Mouse (Mus musculus): ENCODE data around the gene Stx8.

Stx8 gene

GRCm38 (mm10) chr11:68089426-68089825 is 123.4 kb downstream of the Stx8 start:
- DNase-seq (ENCODE audit: low read depth), result no peak

DNA sequence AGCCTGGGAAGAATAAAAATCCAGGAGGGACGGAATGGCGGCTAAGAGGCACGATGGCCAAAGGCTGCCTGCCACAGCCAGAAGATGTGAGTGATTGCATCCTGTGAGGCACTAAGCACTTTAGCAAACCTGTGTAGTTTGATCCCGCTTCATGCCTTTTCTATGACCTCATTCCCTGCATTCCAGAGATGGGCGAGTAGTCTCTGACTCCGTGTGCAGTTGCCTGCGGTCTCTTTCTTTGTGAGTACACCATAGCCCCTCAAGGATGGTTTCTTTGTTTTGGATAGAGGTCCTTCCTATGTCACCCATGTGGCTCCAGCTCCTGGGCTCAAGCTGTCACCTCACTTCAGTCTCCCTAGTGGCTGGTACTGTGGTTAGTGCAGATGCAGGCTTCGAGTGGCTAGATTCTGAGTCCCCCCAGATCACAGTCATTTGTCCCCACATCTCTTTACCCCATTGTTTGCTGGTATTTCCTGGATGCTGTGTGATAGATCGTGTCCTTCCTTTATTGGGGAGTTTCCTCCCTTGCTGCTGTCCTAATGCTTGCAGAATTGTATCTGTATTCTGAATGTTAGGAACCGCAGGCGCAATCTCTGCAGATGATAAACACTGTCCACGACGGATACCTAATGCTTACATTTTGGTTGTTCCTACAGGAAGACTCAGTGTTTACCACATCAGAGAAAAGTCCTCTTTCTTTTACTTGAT is 124.0 kb downstream of the Stx8 start:
- no peak for DNase-seq (ENCODE audit: low read depth)

DNA sequence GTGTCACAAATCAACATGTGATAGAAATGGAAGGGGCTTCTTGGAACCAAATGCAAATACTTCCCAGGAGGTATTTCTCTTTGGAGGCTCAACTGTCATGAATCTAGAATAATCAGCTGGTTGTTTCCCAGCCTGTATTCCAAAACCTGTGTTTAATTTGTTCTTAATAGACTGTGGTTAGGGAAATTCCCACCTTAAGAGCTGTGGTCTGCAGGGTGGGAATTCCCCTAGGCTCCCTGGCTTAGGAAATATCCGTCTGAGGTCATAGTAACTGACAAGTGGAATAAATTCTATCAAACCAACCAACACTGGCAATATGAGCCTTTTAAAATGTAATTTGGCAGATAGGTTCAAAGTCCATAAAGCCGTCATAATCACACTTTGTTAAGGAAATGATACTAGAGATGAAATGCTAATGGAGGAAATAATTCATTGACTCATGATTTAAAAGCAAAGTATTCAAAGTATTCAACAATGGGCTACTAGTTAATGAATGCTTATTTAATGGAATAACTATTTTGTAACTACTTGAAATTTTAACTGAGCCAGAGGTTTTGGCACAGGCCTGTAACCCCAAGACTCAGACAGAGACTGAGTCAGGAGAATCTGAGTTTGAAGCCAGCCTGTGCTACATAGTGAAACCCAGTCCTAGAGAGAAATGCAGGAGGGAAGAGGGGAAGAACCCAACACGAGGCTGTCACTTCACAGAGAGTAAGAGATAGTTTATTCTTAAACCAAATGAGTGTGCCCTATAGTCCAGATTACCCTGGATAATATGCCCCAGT is 126.2 kb downstream of the Stx8 start:
- DNase-seq (ENCODE audit: low read depth), result no peak

DNA sequence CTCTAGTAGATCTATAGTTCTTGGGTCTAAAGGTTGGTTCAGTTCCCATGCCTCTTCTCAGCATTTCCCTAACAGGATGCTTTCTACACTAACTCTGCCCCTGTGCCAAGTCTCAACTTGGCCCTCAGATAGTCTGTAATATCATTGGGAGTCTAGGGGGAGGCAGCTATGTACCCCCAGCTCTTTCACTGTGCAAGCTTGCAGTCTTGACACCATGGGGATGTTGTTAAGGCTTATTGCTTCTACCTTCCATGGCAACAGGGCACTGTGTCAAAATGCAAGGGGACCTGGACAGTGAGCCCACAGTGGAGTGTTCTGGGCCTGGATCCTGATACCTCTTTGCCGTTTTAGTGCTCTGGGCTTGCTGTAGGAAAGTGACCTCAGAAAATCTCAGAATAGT is 135.6 kb downstream of the Stx8 start:
- DNase-seq (ENCODE audit: low read depth), result no peak

DNA sequence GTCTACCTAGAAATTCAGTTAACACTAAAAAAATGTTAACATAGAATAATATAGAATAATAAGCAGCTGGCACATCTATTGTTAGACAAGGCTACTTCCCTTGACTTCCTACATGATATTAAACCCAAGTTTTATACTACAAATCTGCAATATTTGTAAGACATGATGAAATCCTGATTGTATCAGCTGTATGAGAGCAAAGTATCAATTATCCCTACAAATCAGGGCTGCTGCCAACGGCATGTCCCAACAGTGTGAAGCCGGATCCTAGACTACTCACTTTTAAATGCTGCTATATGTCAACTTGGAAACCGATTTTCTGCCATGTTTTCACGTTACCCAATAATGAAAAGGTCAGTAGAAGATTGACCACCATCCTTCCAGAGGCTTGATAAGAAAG is 137.5 kb downstream of the Stx8 start:
- no peak for DNase-seq (ENCODE audit: low read depth)

GRCm38 (mm10) chr11:68106053-68106452 is 140.1 kb downstream of the Stx8 start:
- no peak for DNase-seq (ENCODE audit: low read depth)

DNA sequence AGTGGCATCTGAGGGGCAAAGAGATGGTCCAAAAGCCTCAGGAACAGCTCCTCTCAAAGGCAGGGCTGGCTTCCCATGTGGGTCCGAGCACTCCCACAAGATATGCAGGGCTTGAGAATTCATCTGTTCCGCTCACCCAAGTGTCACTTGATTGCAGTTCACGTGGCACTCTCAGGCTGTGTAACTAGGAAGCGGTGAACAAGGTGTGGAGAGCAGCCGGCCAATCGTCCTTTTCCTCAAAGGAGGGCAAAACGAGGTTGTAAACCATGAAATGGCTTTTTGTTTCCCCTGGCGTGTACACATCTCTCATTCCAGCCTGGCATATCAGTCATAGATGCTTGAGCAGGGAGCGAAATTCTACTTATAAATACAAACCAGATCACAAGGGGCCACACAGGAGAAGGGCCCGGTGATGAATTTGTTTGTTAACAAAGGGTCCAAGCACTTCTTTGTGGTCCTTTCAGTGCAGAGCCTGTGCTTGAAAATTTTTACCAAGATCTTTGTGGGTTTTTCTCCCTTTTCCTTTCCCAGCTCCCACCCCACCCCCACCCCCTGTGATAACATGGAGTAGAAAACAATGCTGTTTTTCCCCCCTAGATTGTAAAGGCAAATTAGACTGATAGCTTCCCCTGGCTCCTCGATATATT is 147.6 kb downstream of the Stx8 start:
- no peak for DNase-seq (ENCODE audit: low read depth)

- DNase-seq (ENCODE audit: low read depth), result no peak
Observed at GRCm38 (mm10) chr11:68114202-68114601, 148.2 kb downstream of the Stx8 start.

- DNase-seq (ENCODE audit: low read depth), result no peak
Observed at GRCm38 (mm10) chr11:68116157-68116556, 150.2 kb downstream of the Stx8 start.

DNA sequence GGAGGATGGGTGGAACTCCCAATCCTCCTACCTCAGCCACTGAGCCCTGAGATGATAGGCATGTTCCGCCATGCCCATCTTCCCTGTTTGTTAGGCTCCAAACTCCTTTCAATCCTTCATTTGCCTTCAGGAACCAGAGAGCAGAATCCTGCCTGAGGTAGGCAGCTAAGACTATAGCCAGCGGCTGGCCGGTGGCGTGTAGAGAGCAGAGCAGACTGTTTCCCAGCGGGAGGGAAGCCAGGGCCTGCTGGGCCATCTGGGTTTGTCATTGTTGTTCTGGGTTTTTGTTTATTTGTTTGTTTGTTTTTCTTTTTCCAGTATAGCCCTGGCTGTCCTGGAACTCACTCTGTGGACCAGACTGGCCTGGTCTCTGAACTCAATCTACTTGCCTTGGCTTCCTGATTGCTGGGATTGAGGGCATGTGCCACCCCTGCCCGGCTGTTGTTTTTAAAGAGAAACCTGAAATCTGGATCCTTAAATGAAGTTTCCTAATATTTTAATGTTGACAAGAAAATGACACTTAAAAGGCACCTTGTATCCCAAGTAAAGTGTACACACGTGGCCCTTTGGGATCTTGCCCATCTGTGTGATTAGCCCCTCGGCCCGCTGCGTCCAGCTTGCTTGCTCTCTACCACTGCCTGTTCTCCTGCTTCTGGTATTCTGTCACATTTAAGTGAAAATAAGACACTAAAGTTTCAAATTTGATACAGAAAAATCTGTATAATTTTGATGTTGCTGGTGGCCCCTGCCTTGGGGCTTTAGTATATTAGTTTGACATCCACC is 152.1 kb downstream of the Stx8 start:
- DNase-seq (ENCODE audit: low read depth), result no peak

DNA sequence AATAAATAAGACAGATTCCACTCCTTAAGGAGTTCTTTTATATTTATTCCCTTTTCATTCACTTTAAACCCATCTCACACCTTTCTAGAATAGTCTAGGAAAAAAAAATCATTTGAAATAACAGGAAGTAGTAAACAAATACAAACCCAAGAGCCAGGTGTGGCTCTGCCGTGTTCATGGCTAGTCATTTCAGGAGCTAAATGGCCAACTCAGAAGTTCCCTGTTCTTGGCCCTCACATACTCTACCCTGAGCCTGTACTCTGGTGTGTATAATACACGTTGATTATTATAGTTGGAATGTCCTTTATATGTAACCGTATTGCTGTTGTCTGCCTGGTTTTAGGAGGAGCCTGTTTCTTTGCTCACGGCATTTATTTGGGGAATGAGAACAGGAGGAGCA is 152.7 kb downstream of the Stx8 start:
- no peak for DNase-seq (ENCODE audit: low read depth)

- DNase-seq (ENCODE audit: low read depth), result no peak
Observed at GRCm38 (mm10) chr11:68119136-68119535, 153.1 kb downstream of the Stx8 start.

GRCm38 (mm10) chr11:68121260-68121659 is 155.3 kb downstream of the Stx8 start:
- no peak for DNase-seq (ENCODE audit: low read depth)

- no peak for DNase-seq (ENCODE audit: low read depth)
Observed at GRCm38 (mm10) chr11:68121660-68122059, 155.7 kb downstream of the Stx8 start.

GRCm38 (mm10) chr11:68126071-68126470 is 160.1 kb downstream of the Stx8 start:
- DNase-seq (ENCODE audit: low read depth), result no peak

DNA sequence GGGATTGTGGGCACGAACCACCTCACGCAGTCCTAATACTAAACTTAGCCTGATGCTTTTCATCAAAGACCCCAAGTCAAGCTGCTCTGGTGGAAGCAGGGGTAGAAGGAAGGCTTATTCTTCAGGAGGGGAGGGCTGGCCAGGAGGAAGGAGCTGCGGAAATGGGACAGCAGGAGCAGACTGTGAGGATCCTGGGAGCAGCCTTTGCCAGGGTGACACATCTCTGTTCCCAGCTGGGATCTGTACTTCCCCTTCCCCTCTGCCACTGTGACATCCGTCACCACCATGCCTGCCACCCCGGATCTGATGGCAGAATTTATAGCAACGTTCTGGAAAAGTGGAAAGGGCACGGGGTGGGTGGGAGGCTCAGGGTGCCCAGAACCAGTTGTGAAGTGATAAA is 168.5 kb downstream of the Stx8 start:
- DNase-seq (ENCODE audit: low read depth), result no peak

- no peak for DNase-seq (ENCODE audit: low read depth)
Observed at GRCm38 (mm10) chr11:68135350-68135749, 169.4 kb downstream of the Stx8 start.

- no peak for DNase-seq (ENCODE audit: low read depth)
Observed at GRCm38 (mm10) chr11:68136687-68137086, 170.7 kb downstream of the Stx8 start.

- DNase-seq (ENCODE audit: low read depth), result no peak
Observed at GRCm38 (mm10) chr11:68142296-68142695, 176.3 kb downstream of the Stx8 start.

GRCm38 (mm10) chr11:68144235-68145065 is 178.5 kb downstream of the Stx8 start:
- peak; percentile 64 for DNase-seq (ENCODE audit: low read depth)

GRCm38 (mm10) chr11:68145066-68145585 is 179.1 kb downstream of the Stx8 start:
- DNase-seq (ENCODE audit: low read depth), result no peak

All from 416B (cell line).